Mouse (Mus musculus): ENCODE measurements around the gene Mid1. TPM values are rescaled to one million over a fixed set of nuclear protein-coding genes. Genes with fewer than 3 reads are reported as not detected.

Mid1 gene
- polyA plus RNA-seq, 1 experiment from 2014 or later: 20.2 TPM

DNA sequence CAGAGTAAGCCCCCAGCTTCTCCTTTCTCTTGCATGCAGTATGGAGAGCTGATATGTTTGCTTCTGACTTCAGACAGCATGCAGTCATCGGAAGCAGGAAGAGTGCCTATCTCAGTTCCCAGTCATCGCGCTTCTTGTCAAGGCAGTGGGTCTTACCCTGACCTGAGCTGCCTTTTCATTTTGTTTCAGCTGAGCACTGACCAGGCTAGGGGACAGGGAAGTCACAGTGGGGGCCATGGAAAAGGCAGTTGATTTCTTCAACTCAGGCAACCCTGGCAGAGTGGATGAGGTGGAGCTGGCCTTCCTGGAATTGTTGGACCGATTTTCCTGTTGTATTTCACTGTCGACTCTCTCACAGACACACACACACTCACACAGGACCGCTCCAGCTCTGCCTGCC lies 230.7 kb downstream of the Mid1 start:
- Histone ChIP-seq H3K27ac (ENCODE audit: low read depth, low read length) (no peak overlapping the region), H3K36me3 (ENCODE audit: control insufficient read depth, insufficient read depth, low read length) (no peaks in the 10 kb centered on the region), H3K4me3 (ENCODE audit: low read length) (no peak overlapping the region), H3K4me2 (replicated peaks; ENCODE audit: low read depth, low read length) (no peak overlapping the region), H3K9me3 (ENCODE audit: control insufficient read depth, low read length) (no peaks in the 10 kb centered on the region), H3K9ac (ENCODE audit: low read depth, low read length) (no peak overlapping the region), H3K27me3 (ENCODE audit: control insufficient read depth, insufficient read depth, low read length) (no peaks in the 10 kb centered on the region), H3K4me1 (ENCODE audit: control insufficient read depth, insufficient read depth, low read length) (no peaks in the 10 kb centered on the region)
- WGBS: 76% methylated on average over 6 of the region's 6 CpGs
- no peak for ATAC-seq (ENCODE audit: low FRiP score, low TSS enrichment)

- Histone ChIP-seq H3K9me3 (ENCODE audit: control insufficient read depth, low read length) (no peaks in the 10 kb centered on the region), H3K4me3 (ENCODE audit: low read length) (no peak overlapping the region), H3K4me2 (replicated peaks; ENCODE audit: low read depth, low read length) (no peak overlapping the region), H3K27me3 (ENCODE audit: control insufficient read depth, insufficient read depth, low read length) (no peaks in the 10 kb centered on the region), H3K4me1 (ENCODE audit: control insufficient read depth, insufficient read depth, low read length) (no peaks in the 10 kb centered on the region), H3K9ac (ENCODE audit: low read depth, low read length) (no peak overlapping the region), H3K36me3 (ENCODE audit: control insufficient read depth, insufficient read depth, low read length) (no peaks in the 10 kb centered on the region), H3K27ac (ENCODE audit: low read depth, low read length) (no peak overlapping the region)
- 71% methylated on average over 2 of the region's 2 CpGs for WGBS
- ATAC-seq (ENCODE audit: low FRiP score, low TSS enrichment): no peak
Measured at GRCm38 (mm10) chrX:169922541-169922940, 237.5 kb downstream of the Mid1 start.

DNA sequence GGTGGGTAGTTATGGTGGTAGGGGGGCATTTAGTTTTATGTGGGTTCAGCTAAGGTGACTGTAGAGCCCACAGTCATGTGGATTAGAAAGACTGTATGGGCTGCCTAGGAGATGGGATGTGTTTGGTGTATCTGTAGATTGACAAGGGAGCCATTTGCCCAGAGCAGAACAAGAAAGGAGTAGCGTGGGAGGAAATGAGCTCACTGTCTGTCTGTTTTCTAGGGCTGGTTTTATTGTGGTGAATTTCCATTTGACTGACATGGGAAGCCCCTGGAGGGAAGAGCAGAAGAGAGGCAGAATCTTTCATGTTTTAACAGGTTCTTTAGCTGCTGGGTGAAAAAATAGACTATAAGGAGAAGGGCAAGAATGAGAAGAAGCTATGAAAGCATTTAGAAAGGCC lies 238.4 kb downstream of the Mid1 start:
- Histone ChIP-seq H3K9me3 (ENCODE audit: control insufficient read depth, low read length) (no peaks in the 10 kb centered on the region), H3K9ac (ENCODE audit: low read depth, low read length) (no peak overlapping the region), H3K4me2 (replicated peaks; ENCODE audit: low read depth, low read length) (no peak overlapping the region), H3K27ac (ENCODE audit: low read depth, low read length) (no peak overlapping the region), H3K4me3 (ENCODE audit: low read length) (no peak overlapping the region), H3K36me3 (ENCODE audit: control insufficient read depth, insufficient read depth, low read length) (no peaks in the 10 kb centered on the region), H3K27me3 (ENCODE audit: control insufficient read depth, insufficient read depth, low read length) (no peaks in the 10 kb centered on the region), H3K4me1 (ENCODE audit: control insufficient read depth, insufficient read depth, low read length) (no peaks in the 10 kb centered on the region)
- ATAC-seq (ENCODE audit: low FRiP score, low TSS enrichment): no peak
- 35% methylated on average over 1 of the region's 1 CpGs for WGBS

GRCm38 (mm10) chrX:169925600-169925999 lies 240.6 kb downstream of the Mid1 start:
- Histone ChIP-seq H3K27ac (ENCODE audit: low read depth, low read length) (no peak overlapping the region), H3K9ac (ENCODE audit: low read depth, low read length) (no peak overlapping the region), H3K27me3 (ENCODE audit: control insufficient read depth, insufficient read depth, low read length) (no peaks in the 10 kb centered on the region), H3K4me3 (ENCODE audit: low read length) (no peak overlapping the region), H3K9me3 (ENCODE audit: control insufficient read depth, low read length) (no peaks in the 10 kb centered on the region), H3K4me2 (replicated peaks; ENCODE audit: low read depth, low read length) (no peak overlapping the region), H3K36me3 (ENCODE audit: control insufficient read depth, insufficient read depth, low read length) (no peaks in the 10 kb centered on the region), H3K4me1 (ENCODE audit: control insufficient read depth, insufficient read depth, low read length) (no peaks in the 10 kb centered on the region)
- 40% methylated on average over 7 of the region's 7 CpGs for WGBS
- no peak for ATAC-seq (ENCODE audit: low FRiP score, low TSS enrichment)

- Histone ChIP-seq H3K4me2 (replicated peaks; ENCODE audit: low read depth, low read length) (no peak overlapping the region), H3K9me3 (ENCODE audit: control insufficient read depth, low read length) (no peaks in the 10 kb centered on the region), H3K4me3 (ENCODE audit: low read length) (no peak overlapping the region), H3K27ac (ENCODE audit: low read depth, low read length) (no peak overlapping the region), H3K4me1 (ENCODE audit: control insufficient read depth, insufficient read depth, low read length) (no peaks in the 10 kb centered on the region), H3K9ac (ENCODE audit: low read depth, low read length) (no peak overlapping the region), H3K36me3 (ENCODE audit: control insufficient read depth, insufficient read depth, low read length) (no peaks in the 10 kb centered on the region), H3K27me3 (ENCODE audit: control insufficient read depth, insufficient read depth, low read length) (no peaks in the 10 kb centered on the region)
- 87% methylated on average over 28 of the region's 28 CpGs for WGBS
- no peak for ATAC-seq (ENCODE audit: low FRiP score, low TSS enrichment)
Measured at GRCm38 (mm10) chrX:169927110-169927817, 242.3 kb downstream of the Mid1 start.

GRCm38 (mm10) chrX:169930868-169931267 lies 245.9 kb downstream of the Mid1 start:
- H3K27ac ChIP-seq (ENCODE audit: low read depth, low read length): no peak overlapping the region
- no peaks in the 10 kb centered on the region for H3K27me3 ChIP-seq (ENCODE audit: control insufficient read depth, insufficient read depth, low read length)
- WGBS: 70% methylated on average over 2 of the region's 2 CpGs
- no peaks in the 10 kb centered on the region for H3K36me3 ChIP-seq (ENCODE audit: control insufficient read depth, insufficient read depth, low read length)
- no peak for ATAC-seq (ENCODE audit: low FRiP score, low TSS enrichment)
- H3K9ac ChIP-seq (ENCODE audit: low read depth, low read length): no peak overlapping the region
- no peak overlapping the region for H3K4me2 ChIP-seq (replicated peaks; ENCODE audit: low read depth, low read length)
- no peaks in the 10 kb centered on the region for H3K4me1 ChIP-seq (ENCODE audit: control insufficient read depth, insufficient read depth, low read length)
- H3K9me3 ChIP-seq (ENCODE audit: control insufficient read depth, low read length): no peaks in the 10 kb centered on the region
- no peak overlapping the region for H3K4me3 ChIP-seq (ENCODE audit: low read length)

- Histone ChIP-seq H3K4me2 (replicated peaks; ENCODE audit: low read depth, low read length) (no peak overlapping the region), H3K9ac (ENCODE audit: low read depth, low read length) (no peak overlapping the region), H3K36me3 (ENCODE audit: control insufficient read depth, insufficient read depth, low read length) (no peaks in the 10 kb centered on the region), H3K27me3 (ENCODE audit: control insufficient read depth, insufficient read depth, low read length) (no peaks in the 10 kb centered on the region), H3K4me1 (ENCODE audit: control insufficient read depth, insufficient read depth, low read length) (no peaks in the 10 kb centered on the region), H3K4me3 (ENCODE audit: low read length) (no peak overlapping the region), H3K27ac (ENCODE audit: low read depth, low read length) (no peak overlapping the region), H3K9me3 (ENCODE audit: control insufficient read depth, low read length) (no peaks in the 10 kb centered on the region)
- WGBS: 66% methylated on average over 3 of the region's 3 CpGs
- ATAC-seq (ENCODE audit: low FRiP score, low TSS enrichment): no peak
Measured at GRCm38 (mm10) chrX:169933228-169933627, 248.2 kb downstream of the Mid1 start.

DNA sequence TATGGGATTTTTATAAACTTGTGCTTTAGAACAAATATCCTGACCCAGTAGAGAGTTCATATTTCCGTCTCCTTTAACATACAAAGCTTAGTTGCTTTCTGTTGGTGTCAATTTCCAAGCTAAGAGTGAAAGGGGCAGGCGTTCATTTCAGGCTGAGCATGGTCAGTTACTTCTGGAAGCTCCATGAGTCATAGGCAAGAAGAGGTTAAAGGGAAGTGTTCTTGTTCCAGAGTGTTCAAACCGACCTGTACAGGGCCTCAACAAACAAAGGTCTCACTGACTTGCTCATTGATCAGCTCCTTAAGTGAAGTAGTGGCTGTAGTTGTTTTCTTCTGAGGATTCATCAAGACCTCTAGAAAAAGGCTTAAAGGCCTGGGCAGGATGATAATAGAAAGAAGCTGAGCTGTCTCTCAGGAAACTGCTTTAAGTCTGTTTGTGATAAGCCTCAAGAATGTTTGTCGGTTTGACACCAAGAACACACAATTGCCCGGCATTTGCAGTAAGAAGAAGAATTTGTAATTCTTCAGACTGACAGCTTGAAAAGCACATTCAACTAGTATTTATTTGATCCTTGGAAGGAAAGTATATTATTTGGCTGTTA lies 252.2 kb downstream of the Mid1 start:
- Histone ChIP-seq H3K36me3 (ENCODE audit: control insufficient read depth, insufficient read depth, low read length) (no peaks in the 10 kb centered on the region), H3K9me3 (ENCODE audit: control insufficient read depth, low read length) (no peaks in the 10 kb centered on the region), H3K27ac (ENCODE audit: low read depth, low read length) (no peak overlapping the region), H3K4me2 (replicated peaks; ENCODE audit: low read depth, low read length) (no peak overlapping the region), H3K9ac (ENCODE audit: low read depth, low read length) (no peak overlapping the region), H3K4me1 (ENCODE audit: control insufficient read depth, insufficient read depth, low read length) (no peaks in the 10 kb centered on the region), H3K4me3 (ENCODE audit: low read length) (no peak overlapping the region), H3K27me3 (ENCODE audit: control insufficient read depth, insufficient read depth, low read length) (no peaks in the 10 kb centered on the region)
- WGBS: 56% methylated on average over 5 of the region's 5 CpGs
- no peak for ATAC-seq (ENCODE audit: low FRiP score, low TSS enrichment)

DNA sequence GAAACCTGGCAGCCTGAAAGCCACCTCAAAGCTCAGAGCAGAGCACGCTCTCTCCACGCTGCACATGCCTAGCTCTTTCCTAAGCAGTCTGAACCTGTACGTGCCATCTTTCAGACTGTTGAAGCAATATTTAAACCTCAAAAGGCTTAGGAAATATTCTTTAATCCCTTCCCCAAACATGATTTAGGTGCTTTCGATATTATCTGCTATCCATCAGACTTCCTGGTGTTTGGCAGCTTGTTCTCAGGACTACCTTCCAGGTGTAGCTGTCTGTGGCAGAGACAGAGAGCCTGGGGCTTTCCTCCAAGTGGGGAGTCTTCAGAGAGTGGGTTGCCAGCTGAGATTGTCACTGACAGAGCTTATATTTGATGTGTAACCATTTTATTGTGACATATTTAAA lies 255.5 kb downstream of the Mid1 start:
- no peak overlapping the region for H3K4me3 ChIP-seq (ENCODE audit: low read length)
- no peaks in the 10 kb centered on the region for H3K27me3 ChIP-seq (ENCODE audit: control insufficient read depth, insufficient read depth, low read length)
- no peaks in the 10 kb centered on the region for H3K4me1 ChIP-seq (ENCODE audit: control insufficient read depth, insufficient read depth, low read length)
- no peak overlapping the region for H3K4me2 ChIP-seq (replicated peaks; ENCODE audit: low read depth, low read length)
- no peaks in the 10 kb centered on the region for H3K36me3 ChIP-seq (ENCODE audit: control insufficient read depth, insufficient read depth, low read length)
- no peak overlapping the region for H3K27ac ChIP-seq (ENCODE audit: low read depth, low read length)
- ATAC-seq (ENCODE audit: low FRiP score, low TSS enrichment): no peak
- 92% methylated on average over 4 of the region's 4 CpGs for WGBS
- H3K9ac ChIP-seq (ENCODE audit: low read depth, low read length): no peak overlapping the region
- no peaks in the 10 kb centered on the region for H3K9me3 ChIP-seq (ENCODE audit: control insufficient read depth, low read length)
